Mouse (Mus musculus) thymus, adult 2 months (tissue): Measurements from ENCODE around the gene Rprd1b.

Experiments
- CTCF ChIP-seq: fragments of 200-500 bp; IDR thresholded peaks from 2 replicates; pipeline ENCODE4 v1.5.1; 2012; ENCODE audit warnings: mild to moderate bottlenecking, control low read depth, low read length, moderate library complexity, borderline replicate concordance; ENCODE audit not compliant: control insufficient read depth, poor library complexity, insufficient read depth; ENCODE audit errors: extremely low read depth
- POLR2A ChIP-seq: fragments of 200-500 bp; IDR thresholded peaks from 2 replicates; pipeline ENCODE4 v1.6.1; 2012; ENCODE audit warnings: mild to moderate bottlenecking, low read length, control low read depth, moderate library complexity; ENCODE audit not compliant: control insufficient read depth, poor library complexity, insufficient read depth; ENCODE audit errors: extremely low read depth

GRCm38 (mm10) chr2:158074835-158075234 lies 46.5 kb downstream of the Rprd1b start:
- TF ChIP-seq CTCF: no peak
- no peak for TF ChIP-seq POLR2A
